Mouse (Mus musculus) heart, postnatal 0 days (tissue): ENCODE measurements around the gene Dnajc11.

Experiments
- CTCF ChIP-seq: IDR thresholded peaks from 2 replicates; pipeline ENCODE4 v1.5.1; 2016; ENCODE audit warnings: antibody characterized with exemption, control low read depth, low read depth
- EP300 ChIP-seq: IDR thresholded peaks from 2 replicates; pipeline ENCODE4 v1.6.1; 2016; ENCODE audit warnings: antibody characterized with exemption, low read depth

GRCm38 (mm10) chr4:151999481-151999880 is 66.0 kb downstream of the Dnajc11 start:
- TF ChIP-seq CTCF (no peak), EP300 (no peak)
